Mouse (Mus musculus) urinary bladder, postnatal 36 days (tissue): Measurements from ENCODE around the gene Gss.

Experiments used
- DNase-seq, 2 experiments: peaks; one replicate each; pipeline ENCODE4 v3.0.0; 2022; ENCODE audit warnings: low spot score in 2 of 2, mixed read lengths in 1 of 2

The Gss gene

DNA sequence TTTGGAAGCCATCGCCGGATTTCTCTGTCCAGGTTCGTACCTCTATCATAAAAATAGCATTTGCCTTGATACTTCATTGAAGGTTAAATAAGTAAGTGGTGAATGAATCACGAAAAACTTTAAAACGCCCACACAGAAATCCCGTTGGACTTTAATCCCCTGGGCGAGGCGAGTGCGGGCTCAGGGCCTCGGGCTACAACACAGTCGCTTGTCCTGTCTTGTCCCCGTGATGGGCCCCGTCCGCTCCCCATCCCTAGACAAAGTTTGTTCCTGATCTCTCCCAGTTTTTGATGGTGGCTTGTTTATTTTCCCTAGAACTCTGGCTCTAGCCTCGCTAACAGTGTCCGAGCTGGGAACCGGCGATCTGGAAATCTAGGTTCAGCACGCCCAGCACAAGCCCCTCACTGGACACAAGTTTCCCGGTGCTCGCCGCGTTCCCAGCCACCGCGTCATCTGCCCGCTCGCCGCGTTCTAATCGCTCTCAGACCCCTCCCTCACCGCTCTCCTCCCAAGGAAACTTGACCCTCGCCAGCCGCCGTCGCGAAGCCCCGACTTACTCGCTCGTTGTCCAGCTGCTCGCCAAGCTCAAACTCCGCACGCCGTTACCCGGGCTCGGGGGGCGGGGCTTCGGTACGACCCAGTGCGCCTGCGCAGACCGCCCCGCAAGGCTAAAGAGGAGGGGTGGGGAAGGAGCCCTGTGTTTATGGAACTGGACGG is at the start of gene Gss:
Gene Gss (minus strand): TSS at position 674 of the 717 bp plus-strand sequence.
- peak; percentile 99 for DNase-seq

DNA sequence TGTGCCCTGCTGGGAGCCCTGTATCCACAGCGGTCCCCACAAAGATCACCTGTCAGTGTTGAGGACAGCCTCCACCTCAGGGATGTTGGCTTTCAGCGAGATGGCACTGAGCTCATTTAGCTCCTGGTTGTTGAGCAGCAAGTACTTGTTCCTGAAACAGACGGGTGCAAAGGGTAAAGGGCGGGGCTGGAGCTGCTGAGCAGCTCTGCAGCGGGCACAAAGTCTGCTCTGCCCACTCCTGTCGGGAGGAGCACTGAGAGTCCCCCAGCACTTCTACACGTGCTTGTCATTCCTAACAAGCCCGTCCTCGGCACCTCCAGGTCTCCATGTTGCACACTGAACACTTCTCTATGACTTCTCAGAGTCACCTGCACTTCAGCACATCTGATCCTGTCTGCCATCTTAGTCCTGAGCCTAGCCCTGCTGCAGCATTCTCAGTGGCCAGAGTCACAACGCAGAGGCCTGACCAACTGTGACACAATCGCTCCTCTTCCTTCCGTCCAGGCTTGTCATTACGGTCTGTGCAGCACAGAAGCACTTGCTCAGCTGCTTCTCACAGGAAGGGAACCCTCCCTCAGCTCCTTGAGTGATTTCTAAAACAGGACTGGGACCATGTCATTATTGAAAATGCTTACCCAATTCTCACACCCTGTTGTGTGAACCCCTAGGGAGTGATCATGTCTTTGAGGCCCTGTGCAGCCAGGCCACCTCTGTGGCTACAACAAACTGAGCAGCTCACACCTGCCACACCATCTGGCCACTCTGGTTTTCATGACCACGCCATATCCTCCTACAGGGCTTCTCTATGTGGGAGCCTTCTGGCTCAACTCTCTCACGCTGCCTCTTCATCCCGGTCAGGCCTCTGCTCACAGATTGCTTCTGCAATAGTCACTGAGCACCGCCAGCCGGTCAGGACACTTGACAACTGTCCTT is 49.2 kb upstream of the Gss start:
- no peak for DNase-seq

DNA sequence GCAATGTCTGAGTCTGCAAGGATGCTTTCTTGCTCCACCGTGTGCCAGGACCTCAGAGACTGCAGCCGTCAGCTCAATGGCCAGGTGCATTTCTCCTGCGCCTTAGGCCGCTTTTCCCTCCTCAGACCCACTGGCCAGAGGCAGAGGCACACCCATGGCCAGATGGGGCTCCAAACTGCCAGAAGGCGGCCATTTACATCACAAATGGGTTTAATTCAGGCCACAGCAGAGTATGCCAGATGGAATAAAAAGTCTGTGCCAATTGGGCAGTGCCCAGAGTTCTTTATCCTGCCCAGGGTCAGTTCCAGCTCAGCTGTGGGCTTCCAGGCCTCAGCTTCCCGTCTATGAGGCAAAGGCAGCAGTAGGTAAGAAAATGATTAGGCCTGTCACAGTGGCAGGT is 48.0 kb upstream of the Gss start:
- DNase-seq, result no peak

DNA sequence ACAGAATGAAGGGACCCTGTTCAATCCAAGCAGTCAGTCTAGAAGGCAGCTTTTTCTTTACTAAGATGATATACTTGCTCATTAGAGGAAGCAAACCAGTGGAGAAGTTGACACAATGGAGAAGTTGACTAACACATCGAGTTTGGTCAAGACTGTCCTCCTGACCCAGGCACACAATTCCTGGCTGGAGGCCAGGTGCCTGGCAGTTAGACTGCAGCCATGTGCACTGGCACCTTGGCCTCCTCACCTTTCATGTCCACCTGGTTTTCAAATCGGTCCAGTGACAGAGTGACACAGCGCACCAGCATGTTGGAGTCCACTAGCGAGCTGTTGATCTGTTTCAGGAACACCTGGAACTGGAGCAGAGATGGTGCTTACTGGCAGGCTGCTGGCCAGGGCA is 44.8 kb upstream of the Gss start:
- DNase-seq, result no peak

DNA sequence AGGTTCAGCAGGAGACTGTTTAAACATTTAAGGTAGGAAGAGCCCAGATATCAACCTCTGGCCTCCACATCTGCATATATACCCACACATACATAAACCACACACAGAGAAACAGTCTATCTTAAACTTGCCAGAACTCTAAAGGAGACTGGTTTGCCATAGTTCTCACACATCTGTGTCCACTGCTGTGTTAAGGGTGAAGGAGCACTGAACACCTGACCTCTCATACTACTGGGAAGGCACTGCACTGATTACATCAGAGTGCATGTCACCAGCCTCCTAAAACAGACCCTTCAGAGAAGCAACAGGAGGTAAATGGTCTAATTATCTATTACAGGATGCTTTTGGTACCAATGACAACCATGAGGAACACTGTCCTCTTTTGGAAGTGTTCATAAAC is 44.3 kb upstream of the Gss start:
- DNase-seq, result no peak

DNA sequence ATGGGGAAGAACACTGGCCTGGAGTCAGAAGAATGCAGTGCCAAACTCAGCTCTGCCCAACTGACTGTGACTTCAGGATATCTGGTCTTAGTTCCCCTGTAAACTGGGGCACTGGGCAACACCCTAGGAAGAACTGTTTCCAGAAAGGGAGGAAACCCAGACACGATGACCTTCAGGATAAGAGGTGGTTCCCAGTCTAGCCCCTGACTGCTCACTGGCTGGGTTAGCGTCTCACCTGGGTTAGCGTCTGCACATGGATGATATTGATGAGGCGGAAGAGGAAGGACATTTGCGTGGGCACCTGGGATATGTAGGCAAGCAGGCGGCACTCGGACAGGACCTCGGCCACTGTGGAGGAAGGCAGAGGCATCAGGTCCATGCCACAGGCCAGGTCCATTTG is 43.4 kb upstream of the Gss start:
- no peak for DNase-seq

DNA sequence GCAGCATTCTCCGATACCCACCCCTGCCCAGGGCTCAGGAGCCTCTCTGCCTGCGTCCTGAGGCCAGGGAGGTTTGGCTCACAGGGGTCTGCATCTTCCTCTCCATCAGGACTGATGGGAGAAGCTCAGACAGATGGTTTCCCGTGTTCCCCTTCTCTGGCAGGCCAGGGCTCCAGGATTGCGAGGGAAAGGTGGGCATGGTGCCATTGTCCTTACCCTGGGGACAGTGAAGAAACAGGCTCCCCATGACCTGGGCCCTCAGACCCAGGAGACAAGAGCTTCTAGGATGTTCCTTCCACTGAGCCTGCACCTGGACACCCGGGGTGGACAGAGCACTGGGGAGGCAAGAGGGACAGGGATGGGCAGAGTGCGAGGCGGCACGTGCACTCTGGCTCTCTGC is 42.0 kb upstream of the Gss start:
- DNase-seq, result peak in 1 of 2 experiments; percentile 36

DNA sequence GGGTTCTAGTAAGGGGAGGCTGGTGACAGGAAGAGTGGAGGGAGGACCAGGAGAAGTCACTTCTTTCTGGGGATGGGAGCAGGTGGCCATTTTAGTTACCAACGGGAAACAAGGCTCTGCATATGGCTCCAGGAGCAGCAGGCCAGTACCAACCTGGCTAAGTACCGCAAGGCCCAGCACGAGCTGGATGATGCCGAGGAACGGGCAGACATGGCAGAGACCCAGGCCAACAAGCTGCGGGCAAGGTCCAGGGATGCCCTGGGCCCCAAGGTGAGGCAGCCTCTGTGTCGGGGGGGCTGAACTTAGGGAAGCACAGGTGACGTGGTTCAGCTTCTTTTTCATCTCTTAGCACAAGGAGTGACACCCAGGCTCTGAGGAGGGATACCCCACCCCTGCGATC is 41.1 kb upstream of the Gss start:
- DNase-seq, result no peak

DNA sequence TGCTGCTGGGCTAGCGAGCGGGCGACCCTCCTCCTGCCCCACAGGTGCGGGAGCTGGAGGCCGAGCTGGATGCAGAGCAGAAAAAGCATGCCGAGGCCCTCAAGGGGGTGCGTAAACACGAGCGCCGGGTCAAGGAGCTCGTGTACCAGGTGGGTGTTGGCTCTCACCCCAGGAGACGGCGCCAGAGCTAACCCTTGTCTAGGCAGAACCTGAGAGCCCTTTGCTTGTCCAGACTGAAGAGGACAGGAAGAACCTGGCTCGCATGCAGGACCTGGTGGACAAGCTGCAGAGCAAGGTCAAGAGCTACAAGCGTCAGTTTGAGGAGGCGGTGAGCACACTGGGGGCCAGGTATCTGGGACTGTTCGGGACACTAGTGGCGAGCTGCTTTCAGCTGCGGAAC is 40.5 kb upstream of the Gss start:
- DNase-seq, result no peak

DNA sequence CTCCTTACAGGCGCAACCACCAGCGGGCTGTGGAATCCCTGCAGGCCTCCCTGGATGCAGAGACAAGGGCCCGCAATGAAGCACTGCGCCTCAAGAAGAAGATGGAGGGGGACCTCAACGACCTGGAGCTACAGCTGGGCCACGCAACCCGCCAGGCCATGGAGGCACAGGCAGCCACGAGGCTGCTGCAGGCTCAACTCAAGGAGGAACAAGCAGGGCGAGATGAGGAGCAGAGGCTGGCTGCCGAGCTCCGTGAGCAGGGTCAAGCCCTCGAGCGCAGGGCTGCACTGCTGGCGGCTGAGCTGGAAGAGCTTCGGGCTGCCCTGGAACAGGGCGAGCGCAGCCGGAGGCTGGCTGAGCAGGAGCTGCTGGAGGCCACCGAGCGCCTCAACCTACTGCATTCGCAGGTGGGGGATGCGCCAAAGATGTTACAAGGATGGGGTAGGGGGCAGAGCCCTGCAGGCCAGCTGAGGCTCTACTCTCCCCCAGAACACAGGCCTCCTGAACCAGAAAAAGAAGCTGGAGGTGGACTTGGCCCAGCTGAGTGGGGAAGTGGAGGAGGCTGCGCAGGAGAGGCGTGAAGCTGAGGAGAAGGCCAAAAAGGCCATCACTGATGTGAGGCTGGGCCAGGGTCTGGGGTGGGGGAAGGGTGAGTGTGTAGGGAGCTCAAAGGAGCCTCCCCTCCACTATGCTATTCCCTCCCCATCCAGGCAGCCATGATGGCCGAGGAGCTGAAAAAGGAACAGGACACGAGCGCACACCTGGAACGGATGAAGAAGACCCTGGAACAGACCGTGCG is 39.7 kb upstream of the Gss start:
- DNase-seq, result no peak

DNA sequence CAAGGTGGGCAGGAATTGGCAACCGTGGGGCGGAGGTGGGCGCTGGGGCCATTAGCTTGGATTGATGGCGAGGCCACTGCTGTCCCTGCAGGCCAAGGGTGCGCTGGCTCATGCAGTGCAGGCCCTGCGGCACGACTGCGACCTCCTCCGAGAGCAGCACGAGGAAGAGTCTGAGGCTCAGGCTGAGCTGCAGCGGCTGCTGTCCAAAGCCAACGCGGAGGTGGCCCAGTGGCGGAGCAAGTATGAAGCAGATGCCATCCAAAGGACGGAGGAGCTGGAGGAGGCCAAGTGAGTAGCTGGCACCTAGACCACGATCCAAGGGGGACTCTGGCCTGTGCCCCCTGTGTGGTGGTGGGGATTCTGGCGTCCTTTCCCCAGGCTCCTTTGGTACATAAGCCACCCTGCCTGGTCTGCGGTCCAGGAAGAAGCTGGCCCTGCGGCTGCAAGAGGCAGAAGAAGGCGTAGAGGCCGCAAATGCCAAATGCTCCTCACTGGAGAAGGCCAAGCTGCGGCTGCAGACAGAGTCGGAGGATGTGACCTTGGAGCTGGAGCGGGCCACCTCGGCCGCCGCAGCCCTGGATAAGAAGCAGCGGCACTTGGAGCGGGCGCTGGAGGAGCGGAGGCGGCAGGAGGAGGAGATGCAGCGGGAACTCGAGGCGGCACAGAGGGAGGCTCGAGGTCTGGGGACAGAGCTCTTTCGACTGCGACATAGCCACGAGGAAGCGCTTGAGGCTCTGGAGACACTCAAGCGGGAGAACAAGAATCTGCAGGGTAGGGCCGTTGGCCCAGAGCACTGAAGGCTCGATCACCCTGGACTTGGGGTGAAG is 38.2 kb upstream of the Gss start:
- DNase-seq, result no peak

DNA sequence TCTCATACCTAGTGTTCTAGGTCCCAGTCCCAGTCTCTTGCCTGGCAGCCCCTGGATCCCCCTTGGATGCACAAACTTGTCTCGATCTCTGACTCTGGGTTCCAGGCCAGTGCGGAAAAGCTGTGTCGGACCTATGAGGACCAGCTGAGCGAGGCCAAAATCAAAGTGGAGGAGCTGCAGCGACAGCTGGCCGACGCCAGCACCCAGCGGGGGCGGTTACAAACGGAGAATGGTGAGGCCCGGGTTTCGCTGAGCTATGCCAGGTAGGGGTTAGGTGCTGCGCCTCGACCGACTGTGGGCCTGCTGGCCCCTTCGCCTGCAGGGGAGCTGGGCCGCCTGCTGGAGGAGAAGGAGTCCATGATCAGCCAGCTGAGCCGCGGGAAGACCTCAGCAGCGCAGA is 37.5 kb upstream of the Gss start:
- DNase-seq, result no peak

DNA sequence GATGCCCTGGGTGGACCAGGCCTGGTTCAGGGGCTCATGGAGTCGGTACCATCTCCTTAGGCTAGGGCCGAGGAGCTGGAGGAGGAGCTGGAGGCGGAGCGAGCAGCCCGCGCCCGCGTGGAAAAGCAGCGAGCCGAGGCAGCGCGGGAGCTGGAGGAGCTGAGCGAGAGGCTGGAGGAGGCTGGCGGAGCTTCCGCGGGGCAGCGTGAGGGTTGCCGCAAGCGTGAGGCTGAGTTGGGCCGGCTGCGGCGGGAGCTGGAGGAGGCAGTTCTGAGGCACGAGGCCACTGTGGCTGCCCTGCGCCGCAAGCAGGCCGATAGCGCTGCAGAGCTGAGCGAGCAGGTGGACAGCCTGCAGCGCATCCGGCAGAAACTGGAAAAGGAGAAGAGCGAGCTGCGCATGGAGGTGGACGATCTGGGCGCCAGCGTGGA is 36.6 kb upstream of the Gss start:
- no peak for DNase-seq

DNA sequence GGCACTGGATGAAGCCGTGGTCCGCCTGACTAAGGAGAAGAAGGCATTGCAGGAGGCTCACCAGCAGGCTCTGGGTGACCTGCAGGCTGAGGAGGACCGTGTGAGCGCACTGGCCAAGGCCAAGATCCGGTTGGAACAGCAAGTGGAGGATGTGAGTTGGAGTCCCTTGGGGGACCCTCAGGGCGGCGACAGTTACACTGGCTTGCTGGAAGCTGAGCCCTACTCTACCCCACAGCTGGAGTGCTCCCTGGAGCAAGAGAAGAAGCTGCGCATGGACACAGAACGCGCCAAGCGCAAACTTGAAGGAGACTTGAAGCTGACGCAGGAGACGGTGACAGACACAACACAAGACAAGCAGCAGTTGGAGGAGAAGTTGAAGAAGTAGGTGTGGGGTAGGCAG is 35.9 kb upstream of the Gss start:
- DNase-seq, result no peak

DNA sequence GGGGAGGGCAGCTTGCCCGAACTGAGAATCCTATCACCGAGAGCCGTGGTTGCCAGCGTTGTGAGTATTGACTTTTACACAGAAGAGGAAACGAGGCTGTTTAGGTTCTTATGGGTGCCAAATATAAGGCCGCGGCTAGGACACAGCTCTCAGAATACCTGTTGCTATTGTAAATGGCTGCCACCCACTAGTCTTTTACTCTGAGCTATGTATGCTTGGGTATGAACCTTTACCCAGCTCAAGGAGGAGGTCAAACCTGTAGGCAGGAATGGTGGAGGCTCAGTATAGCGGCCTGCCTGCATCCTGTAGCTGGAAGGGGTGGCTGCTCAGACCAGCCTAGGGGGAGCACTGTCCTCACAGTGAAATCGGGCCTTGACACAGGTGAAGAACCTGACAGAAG is 35.5 kb upstream of the Gss start:
- no peak for DNase-seq

DNA sequence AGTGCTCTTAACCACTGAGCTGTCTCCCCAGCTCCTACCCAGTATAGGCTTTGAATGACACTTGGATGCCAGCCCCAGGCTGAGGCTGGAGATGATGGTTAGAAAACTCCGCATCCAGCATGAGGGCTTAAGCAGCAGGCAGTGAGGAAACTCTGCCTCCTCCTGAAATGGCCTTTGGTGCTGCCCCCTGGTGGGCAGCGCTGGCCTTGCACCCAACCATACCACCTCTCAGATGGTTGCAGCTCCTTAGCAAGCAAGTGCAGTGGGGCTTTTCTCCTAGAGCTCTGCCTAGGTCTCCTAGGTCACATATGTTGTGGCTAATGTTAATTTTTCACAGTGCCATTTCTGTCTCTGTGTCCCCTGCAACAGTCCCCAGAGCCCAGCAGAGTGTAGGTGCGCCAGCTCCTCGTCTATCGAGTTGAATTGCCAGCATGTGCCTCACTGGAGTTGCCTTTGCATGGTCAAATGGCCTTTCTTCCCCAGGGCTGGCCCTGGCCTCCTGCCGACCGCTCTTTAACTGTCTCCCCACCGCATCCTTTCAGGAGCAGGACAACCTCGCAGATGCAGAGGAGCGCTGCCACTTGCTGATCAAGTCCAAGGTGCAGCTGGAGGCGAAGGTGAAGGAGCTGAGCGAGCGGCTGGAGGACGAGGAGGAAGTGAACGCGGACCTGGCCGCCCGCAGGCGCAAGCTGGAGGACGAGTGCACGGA is 34.6 kb upstream of the Gss start:
- DNase-seq, result peak; percentile 52 to 67

DNA sequence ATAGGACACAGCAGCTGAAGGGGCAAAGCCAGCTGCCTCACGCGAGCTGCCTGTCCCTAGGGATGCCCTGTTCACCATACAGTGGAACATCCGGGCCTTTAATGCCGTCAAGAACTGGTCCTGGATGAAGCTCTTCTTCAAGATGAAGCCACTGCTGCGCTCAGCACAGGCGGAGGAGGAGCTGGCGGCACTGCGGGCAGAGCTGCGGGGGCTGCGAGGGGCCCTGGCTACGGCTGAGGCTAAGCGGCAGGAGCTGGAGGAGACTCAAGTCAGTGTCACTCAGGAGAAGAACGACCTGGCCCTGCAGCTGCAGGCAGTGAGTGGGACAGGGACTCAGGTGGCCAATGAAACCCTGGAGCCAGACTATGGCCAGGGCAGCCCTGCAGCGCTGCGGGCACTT is 33.7 kb upstream of the Gss start:
- no peak for DNase-seq

DNA sequence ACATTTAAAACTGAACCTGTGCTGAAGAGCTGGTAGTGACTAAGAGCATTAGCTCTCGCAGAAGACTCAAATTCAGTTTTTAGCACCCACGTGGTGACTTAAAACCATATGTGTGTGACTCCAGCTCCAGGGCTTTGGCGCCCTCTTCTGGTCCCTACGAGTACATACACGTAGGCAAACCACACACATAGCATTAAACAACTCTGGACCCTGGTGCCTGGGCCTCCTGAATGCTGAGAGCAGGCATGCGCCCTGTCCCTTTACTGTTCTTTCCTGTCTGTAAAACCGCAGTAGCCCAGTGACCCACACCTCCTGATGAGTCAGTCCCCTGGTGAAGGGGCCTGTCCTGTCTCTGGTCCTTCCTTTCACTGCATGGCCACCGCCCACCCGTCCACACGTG is 32.1 kb upstream of the Gss start:
- no peak for DNase-seq

DNA sequence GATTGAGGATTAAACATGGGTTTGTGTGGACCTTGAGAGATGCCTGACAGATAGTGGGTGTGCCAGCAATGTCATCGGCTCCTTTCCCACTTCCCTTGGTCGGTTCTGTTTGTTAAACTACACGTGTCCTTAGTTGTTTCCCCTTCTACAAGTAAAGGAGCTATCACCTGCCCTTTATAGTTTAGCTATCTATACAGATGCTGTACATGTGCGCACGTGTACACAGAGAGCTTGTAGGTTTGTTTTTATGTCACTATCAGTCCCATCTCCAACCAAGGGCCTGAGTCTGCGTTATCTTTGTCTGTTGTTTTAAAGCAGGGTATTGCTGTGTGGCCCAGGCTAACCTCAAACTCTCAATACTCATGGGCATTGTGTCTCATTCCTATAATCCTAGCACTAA is 31.4 kb upstream of the Gss start:
- DNase-seq, result no peak

DNA sequence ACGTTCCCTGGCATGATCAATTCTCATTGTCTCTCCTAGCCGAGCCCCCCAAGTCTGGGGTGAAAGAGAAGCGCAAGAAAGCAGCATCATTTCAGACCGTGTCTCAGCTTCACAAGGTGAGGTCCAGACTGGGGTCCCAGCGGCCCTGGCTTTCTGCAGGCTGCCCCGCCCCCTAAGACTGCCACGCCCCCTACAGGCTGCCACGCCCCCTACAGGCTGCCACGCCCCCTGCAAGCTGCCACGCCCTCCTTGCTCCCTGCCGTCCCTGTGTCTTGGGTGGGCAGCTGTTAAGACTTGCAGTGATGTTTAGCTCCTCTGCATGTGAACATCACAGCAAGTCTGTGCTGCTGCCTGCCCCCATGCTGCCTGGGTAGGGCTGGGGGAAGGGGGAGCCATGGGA is 30.0 kb upstream of the Gss start:
- DNase-seq, result no peak

DNA sequence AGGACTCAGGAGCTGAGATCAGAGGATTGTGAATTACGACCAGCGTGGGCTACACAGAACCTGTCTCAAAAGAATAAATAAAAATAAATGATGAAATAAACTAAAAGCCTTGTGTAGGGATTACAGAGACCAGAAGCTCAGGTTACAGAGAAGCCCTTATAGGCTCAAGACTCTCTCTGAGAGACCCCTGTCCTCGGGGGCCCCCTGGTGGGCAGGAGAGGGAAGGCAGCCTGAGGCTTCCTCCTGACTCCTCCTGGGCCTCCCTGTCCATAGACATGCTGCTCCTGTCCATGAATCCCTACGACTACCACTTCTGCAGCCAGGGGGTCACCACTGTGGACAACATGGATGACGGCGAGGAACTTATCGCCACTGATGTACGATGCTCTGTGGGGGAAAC is 27.2 kb upstream of the Gss start:
- DNase-seq, result peak; percentile 86 to 88
